Mouse (Mus musculus) heart, adult 2 months (tissue): ENCODE measurements around the gene Krt75.

Experiments
- CTCF ChIP-seq: fragments of 200-600 bp; IDR thresholded peaks from 2 replicates; pipeline ENCODE4 v1.8.1; 2022; ENCODE audit warnings: antibody characterized with exemption, mild to moderate bottlenecking, moderate library complexity
- POLR2A ChIP-seq: fragments of 200-500 bp; IDR thresholded peaks from 2 replicates; pipeline ENCODE4 v1.6.1; 2011; ENCODE audit warnings: mild to moderate bottlenecking, low read depth, low read length, control low read depth; ENCODE audit not compliant: insufficient read depth

- TF ChIP-seq POLR2A (no peak), CTCF (no peak)
Measured at GRCm38 (mm10) chr15:101538580-101538900, 35.2 kb downstream of the Krt75 start.
